Mouse (Mus musculus): ENCODE data around the gene Limch1. TPM values are rescaled to one million over a fixed set of nuclear protein-coding genes. Genes with fewer than 3 reads are reported as not detected.

Limch1 gene
- total and polyA plus RNA-seq, 3 experiments: 0.05 TPM; not detected in 2

GRCm38 (mm10) chr5:66802196-66802595, 56.6 kb downstream of the Limch1 start:
- TF ChIP-seq ZC3H11A (IDR thresholded peaks at IDR 0.05; ENCODE audit: low read depth, low read length) (no peak), MXI1 (IDR thresholded peaks at IDR 0.05; ENCODE audit: low read depth, low read length) (no peak), GABPA (IDR thresholded peaks at IDR 0.05; ENCODE audit: insufficient replicate concordance, low read depth, low read length) (no peak), CHD2 (IDR thresholded peaks at IDR 0.05; ENCODE audit: low read length) (no peak), ZMIZ1 (IDR thresholded peaks at IDR 0.05; ENCODE audit: low read depth, low read length) (no peak), ZKSCAN1 (IDR thresholded peaks at IDR 0.05; ENCODE audit: borderline replicate concordance, low read depth, low read length) (no peak), UBTF (IDR thresholded peaks at IDR 0.05; ENCODE audit: low read depth, low read length) (no peak), SIN3A (IDR thresholded peaks at IDR 0.05; ENCODE audit: low read length) (no peak), RAD21 (IDR thresholded peaks at IDR 0.05; ENCODE audit: low read depth, low read length) (no peak), TCF12 (IDR thresholded peaks at IDR 0.05; ENCODE audit: low read depth, low read length) (no peak), ZNF384 (IDR thresholded peaks at IDR 0.05; ENCODE audit: low read depth, low read length) (no peak), MAZ (IDR thresholded peaks at IDR 0.05; ENCODE audit: low read depth, low read length) (no peak), MEF2A (IDR thresholded peaks at IDR 0.05; ENCODE audit: borderline replicate concordance, low read depth, low read length) (no peak), RCOR1 (conservative IDR thresholded peaks at IDR 0.05; ENCODE audit: low read depth, low read length) (no peak), MYC (IDR thresholded peaks at IDR 0.05; ENCODE audit: low read depth, low read length) (no peak), E2F4 (IDR thresholded peaks at IDR 0.05; ENCODE audit: insufficient replicate concordance, low read depth, low read length) (no peak), HCFC1 (IDR thresholded peaks at IDR 0.05; ENCODE audit: low read depth, low read length) (no peak), BHLHE40 (IDR thresholded peaks at IDR 0.05; ENCODE audit: low read depth, low read length) (no peak)
- H3K27me3 ChIP-seq (replicated peaks): no peaks in the 10 kb centered on the region
- in situ Hi-C loops (cut with MboI; ENCODE audit: low pct_ligation_motif_present, low pct_unique_long_range_greater_than_20kb, low sequenced_read_pairs) (no loop called here), dilution Hi-C loops (cut with MboI; ENCODE audit: extremely low pct_ligation_motif_present, extremely low pct_unique_long_range_greater_than_20kb, low sequenced_read_pairs) (no loop called here)
- H3K4me2 ChIP-seq (ENCODE audit: insufficient read depth, low read depth, poor library complexity, severe bottlenecking): no peak overlapping the region
- no peaks in the 10 kb centered on the region for H3K36me3 ChIP-seq (replicated peaks in 1 of 2; ENCODE audit: control insufficient read depth in 1 of 2, insufficient read depth in 1 of 2, low read length in 1 of 2)
- no peak overlapping the region for H3K9ac ChIP-seq (ENCODE audit: insufficient read depth, low read depth)
- no peaks in the 10 kb centered on the region for H3K4me1 ChIP-seq (ENCODE audit: control insufficient read depth in 1 of 2, insufficient read depth in 2 of 2)
- no peak for DNase-seq (ENCODE audit: extremely low read depth)
- H3K27ac ChIP-seq (ENCODE audit: insufficient read depth, low read depth): no peak overlapping the region
- no peak overlapping the region for H3K4me3 ChIP-seq (replicated peaks in 1 of 3; ENCODE audit: low read depth in 2 of 3, low read length in 2 of 3, poor library complexity in 1 of 3)
- no peaks in the 10 kb centered on the region for H3K79me2 ChIP-seq (replicated peaks; ENCODE audit: control insufficient read depth, extremely low read depth, insufficient read depth, poor library complexity, severe bottlenecking)
- H3K9me3 ChIP-seq (replicated peaks; ENCODE audit: low read length): no peaks in the 10 kb centered on the region

- TF ChIP-seq ZNF384 (IDR thresholded peaks at IDR 0.05; ENCODE audit: low read depth, low read length): no peak
- no peak for TF ChIP-seq ZKSCAN1 (IDR thresholded peaks at IDR 0.05; ENCODE audit: borderline replicate concordance, low read depth, low read length)
- TF ChIP-seq RCOR1 (conservative IDR thresholded peaks at IDR 0.05; ENCODE audit: low read depth, low read length): no peak
- no peak for TF ChIP-seq MAZ (IDR thresholded peaks at IDR 0.05; ENCODE audit: low read depth, low read length)
- no peak for TF ChIP-seq IRF4 (IDR thresholded peaks at IDR 0.05; ENCODE audit: low read depth, low read length)
- no peak for TF ChIP-seq KAT2A (IDR thresholded peaks at IDR 0.05; ENCODE audit: insufficient replicate concordance, low read length)
- TF ChIP-seq E2F4 (IDR thresholded peaks at IDR 0.05; ENCODE audit: insufficient replicate concordance, low read depth, low read length): no peak
- TF ChIP-seq SMC3 (IDR thresholded peaks at IDR 0.05; ENCODE audit: low read depth, low read length): no peak
- no peak for TF ChIP-seq MEF2A (IDR thresholded peaks at IDR 0.05; ENCODE audit: borderline replicate concordance, low read depth, low read length)
- dilution Hi-C loops (cut with MboI; ENCODE audit: extremely low pct_ligation_motif_present, extremely low pct_unique_long_range_greater_than_20kb, low sequenced_read_pairs): no loop called here
- no peaks in the 10 kb centered on the region for H3K4me1 ChIP-seq (ENCODE audit: control insufficient read depth in 1 of 2, insufficient read depth in 2 of 2)
- H3K27me3 ChIP-seq (replicated peaks): no peaks in the 10 kb centered on the region
- no peak overlapping the region for H3K9ac ChIP-seq (ENCODE audit: insufficient read depth, low read depth)
- DNase-seq (ENCODE audit: extremely low read depth): no peak
- no peaks in the 10 kb centered on the region for H3K9me3 ChIP-seq (replicated peaks; ENCODE audit: low read length)
- in situ Hi-C loops (cut with MboI; ENCODE audit: low pct_ligation_motif_present, low pct_unique_long_range_greater_than_20kb, low sequenced_read_pairs): no loop called here
- H3K4me2 ChIP-seq (ENCODE audit: insufficient read depth, low read depth, poor library complexity, severe bottlenecking): no peak overlapping the region
- H3K79me2 ChIP-seq (replicated peaks; ENCODE audit: control insufficient read depth, extremely low read depth, insufficient read depth, poor library complexity, severe bottlenecking): no peaks in the 10 kb centered on the region
- H3K27ac ChIP-seq (ENCODE audit: insufficient read depth, low read depth): no peak overlapping the region
- H3K4me3 ChIP-seq (replicated peaks in 1 of 3; ENCODE audit: low read depth in 2 of 3, low read length in 2 of 3, poor library complexity in 1 of 3): no peak overlapping the region
- no peaks in the 10 kb centered on the region for H3K36me3 ChIP-seq (replicated peaks in 1 of 2; ENCODE audit: control insufficient read depth in 1 of 2, insufficient read depth in 1 of 2, low read length in 1 of 2)
Measured at GRCm38 (mm10) chr5:66806335-66806734, 60.7 kb downstream of the Limch1 start.
